Mouse (Mus musculus): ENCODE results near the gene Kcne2.

Gene Kcne2

GRCm38 (mm10) chr16:92309126-92309525, 16.9 kb downstream of the Kcne2 start:
- DNase-seq (ENCODE audit: low read depth, low spot score), result no peak

GRCm38 (mm10) chr16:92313953-92314741, 22.0 kb downstream of the Kcne2 start:
- peak; percentile 73 for DNase-seq (ENCODE audit: low read depth, low spot score)

GRCm38 (mm10) chr16:92316049-92316738, 24.0 kb downstream of the Kcne2 start:
- DNase-seq (ENCODE audit: low read depth, low spot score), result no peak

- DNase-seq (ENCODE audit: low read depth, low spot score), result peak; percentile 41
Observed at GRCm38 (mm10) chr16:92319353-92320109, 27.3 kb downstream of the Kcne2 start.

DNA sequence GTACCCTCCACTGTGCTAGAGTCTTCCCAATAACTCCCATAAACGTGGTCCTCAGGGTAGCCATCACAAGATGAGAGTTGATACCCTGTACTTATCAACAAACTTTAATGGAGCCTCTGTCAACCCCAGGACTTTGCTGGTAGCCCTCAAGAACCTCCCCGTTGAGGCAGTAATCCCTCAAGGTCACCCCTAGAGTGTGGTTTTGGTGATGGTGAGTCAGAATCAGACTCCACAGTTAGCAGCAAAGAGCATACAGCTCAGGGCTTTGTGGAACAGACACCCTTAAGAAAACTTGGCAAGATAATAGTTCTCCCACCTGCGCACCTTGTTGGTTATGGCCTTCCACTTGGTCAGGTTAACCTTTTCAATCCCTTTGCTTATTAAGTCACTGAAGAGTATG, 28.2 kb downstream of the Kcne2 start:
- no peak for DNase-seq (ENCODE audit: low read depth, low spot score)

DNA sequence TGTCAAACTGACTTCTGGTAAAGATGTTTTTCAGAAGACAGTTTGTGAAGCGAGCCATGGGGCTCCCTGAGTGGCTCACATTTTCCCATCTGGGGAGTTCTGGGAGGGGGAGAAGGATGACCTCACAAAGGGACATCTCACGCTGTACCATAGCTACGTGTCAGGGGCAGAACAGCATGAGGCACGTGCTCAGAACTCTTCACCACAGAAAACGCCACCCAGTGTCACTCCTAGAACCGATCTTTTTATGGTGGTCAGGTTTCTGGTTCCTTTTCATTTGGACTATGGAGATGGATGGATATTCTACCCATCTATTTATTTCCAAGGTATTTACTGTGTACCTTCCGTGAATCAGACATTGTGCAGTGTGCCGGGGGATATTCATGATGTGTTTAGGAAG, 29.2 kb downstream of the Kcne2 start, which contains the start of gene Fam243:
Fam243 (minus strand) TSS at position 101 of the 400 bp plus-strand sequence.
- no peak for DNase-seq (ENCODE audit: low read depth, low spot score)

DNA sequence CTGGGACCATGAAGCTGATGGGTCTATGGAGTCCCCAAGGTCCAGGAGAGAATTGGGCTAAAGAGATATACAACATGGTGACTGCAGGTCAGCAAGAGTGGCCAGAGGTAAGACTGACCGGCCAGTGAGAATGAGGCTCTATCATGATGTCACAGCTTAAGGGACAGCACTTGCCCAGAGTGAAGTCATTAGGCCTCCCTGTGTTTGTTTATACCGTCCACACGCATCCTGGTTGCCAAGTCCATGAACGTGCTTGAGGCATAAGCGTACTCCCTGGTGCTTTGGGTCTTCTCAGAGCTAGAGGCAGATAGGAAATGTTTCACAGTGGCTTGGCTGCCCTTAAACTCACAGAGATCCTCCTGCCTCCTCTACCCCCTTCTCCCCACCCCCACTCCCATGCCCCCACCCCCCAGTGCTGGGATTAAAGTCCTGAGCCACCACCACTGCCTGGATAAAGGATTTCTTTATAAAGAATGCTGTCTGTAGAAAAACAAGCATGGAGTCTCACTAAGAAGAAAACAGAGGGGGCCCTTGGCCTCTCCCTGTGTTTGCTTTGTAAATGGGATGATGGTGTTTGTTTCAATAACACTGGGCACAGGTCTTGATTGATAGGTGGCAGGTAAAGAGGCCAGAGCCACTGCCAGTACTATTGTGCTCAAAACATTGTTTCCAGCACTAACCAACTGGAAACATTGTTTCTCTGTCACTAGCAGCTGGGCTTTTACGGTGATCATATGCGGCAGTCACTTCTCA, 32.3 kb downstream of the Kcne2 start:
- DNase-seq (ENCODE audit: low read depth, low spot score), result no peak

DNA sequence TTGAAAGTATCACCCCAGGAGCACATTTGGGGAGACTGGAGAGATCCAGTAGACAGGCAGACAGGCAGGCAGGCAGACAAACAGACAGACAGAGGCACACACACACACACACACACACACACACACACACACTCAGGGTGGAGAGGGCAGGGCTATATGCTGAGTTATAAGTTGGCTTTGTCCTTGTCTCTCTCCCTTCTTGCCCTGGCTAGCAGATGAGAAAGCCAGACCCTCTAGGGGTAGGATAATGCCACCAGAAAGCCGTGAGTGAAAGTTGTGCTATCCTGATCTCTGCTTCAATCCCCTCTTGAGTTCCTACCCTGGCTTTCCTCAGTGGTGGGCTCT, 32.8 kb downstream of the Kcne2 start:
- DNase-seq (ENCODE audit: low read depth, low spot score), result no peak

- no peak for DNase-seq (ENCODE audit: low read depth, low spot score)
Observed at GRCm38 (mm10) chr16:92327911-92328310, 35.7 kb downstream of the Kcne2 start.

GRCm38 (mm10) chr16:92330966-92331365, 38.8 kb downstream of the Kcne2 start:
- no peak for DNase-seq (ENCODE audit: low read depth, low spot score)

DNA sequence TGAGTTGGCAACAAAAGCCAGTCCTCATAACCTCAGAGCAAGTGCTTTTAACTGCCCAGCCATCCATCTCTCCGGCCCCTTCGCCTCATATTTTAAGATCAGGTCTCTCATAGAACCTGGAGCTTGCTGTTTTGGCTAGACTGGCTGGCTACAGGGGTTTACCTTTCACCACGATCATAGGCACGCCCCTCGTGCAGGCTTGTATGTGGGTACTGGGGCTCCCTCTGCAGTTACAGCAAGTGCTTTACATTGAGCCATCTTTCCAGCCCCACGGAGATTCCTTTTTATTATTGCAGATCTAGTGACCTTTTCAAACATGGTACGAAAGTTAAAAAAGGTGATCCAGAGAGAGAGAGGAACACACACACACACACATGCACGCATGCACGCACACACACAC, 42.4 kb downstream of the Kcne2 start:
- DNase-seq (ENCODE audit: low read depth, low spot score), result no peak

GRCm38 (mm10) chr16:92336280-92336679, 44.1 kb downstream of the Kcne2 start:
- DNase-seq (ENCODE audit: low read depth, low spot score), result peak; percentile 93

DNA sequence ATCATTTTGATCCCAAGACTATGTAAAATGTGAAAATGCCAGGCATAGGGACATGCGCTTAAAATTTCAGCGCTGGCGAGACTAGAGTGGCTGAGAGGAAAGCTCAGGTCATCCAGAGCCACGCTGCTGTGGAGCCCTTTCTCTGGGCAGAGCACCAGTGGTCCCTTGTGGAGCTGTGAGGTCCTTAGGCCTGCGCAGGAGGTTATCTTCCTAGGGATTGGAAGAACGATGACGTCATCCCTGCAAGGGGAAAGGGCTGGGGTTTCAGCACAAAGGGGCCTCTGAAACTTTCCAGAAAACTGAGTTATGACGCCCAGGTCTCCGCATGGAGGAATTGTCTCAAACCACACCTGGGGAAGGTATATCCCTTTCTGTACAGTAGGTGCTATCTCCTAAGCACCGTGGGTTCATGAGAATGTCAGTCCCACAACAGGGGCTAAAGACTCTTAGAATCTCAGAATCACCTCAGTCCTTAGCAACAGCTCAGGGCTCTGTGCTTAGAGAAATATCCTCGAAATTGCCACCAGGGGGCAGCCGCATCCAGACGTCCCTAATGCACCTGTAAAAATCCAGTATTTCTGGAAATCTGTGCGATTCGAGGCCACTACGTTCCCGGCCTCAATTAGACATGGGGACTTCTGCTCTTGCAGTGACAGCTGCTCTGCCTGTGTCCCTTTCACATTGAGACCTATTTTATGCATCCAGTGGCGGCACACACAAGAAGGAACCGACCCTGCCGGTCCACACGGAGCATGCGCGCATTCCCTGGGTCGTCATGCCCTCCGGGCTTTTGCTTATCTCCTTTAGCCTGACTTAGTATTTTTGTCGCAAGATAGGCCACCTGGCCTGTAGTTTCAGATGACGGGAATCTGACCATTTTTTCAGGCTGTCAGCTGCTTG, 48.7 kb downstream of the Kcne2 start:
- DNase-seq (ENCODE audit: low read depth, low spot score), result peak; percentile 79

DNA sequence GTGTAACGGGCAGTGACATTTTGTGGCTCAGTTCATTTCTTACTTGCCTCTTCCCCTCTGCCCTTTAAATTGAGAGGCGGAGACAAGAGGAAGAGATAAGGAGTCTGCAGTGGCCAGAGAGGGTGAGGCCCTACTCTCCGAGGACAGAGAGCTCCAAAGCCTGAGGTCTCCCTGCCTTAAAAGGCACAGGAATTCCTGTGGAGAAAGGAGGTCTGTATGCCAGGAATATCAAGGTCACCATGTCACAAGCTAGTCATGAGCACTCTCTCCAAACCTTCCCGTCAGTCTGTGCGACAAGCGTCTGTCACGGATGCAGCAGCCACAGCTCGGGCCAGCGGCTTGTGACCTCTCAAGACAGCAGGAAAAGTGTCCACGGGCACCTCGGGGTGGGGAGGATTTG, 53.0 kb downstream of the Kcne2 start:
- DNase-seq (ENCODE audit: low read depth, low spot score), result no peak

- DNase-seq (ENCODE audit: low read depth, low spot score), result peak; percentile 61
Observed at GRCm38 (mm10) chr16:92346297-92346916, 54.2 kb downstream of the Kcne2 start.
